Mouse (Mus musculus) lung, postnatal 25 days (tissue): ENCODE data around the gene Kdm5b.
A peak's percentile ranks its signal among the peaks of the same experiment; 100 is the strongest.
"Not testable (repeated sequence)": the region's sequence is repeated elsewhere in the genome, so short reads cannot be mapped to it uniquely, and the experiment has no call there.

Source experiments
- DNase-seq: peaks from one replicate; pipeline ENCODE4 v3.0.0; 2022; ENCODE audit warnings: low spot score

The Kdm5b gene

GRCm38 (mm10) chr1:134559976-134560375, at the start of gene Kdm5b:
Gene Kdm5b, plus strand, starts transcription at chr1:134560171.
- DNase-seq, result peak; percentile 93

DNA sequence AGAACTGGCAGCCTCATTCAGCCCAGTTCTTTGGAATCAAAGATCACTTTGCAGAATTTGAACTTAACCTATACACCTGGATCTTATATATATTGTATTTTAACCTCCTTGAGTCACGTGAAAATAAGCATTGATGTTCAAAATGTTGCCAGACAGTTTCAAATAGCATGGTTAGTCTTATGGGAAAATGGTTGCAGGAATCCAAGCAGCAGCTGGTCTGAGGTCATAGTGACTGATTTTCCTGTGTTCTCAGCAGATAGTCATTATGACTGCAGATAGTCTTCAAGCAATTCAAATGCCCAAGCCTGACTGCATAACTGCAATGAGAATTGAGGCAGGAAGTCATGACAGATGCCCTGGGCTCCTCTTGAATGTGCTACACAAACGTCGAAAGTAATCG, 47.8 kb upstream of the Kdm5b start:
- DNase-seq, result no peak

GRCm38 (mm10) chr1:134512584-134512983, 47.4 kb upstream of the Kdm5b start:
- DNase-seq, result no peak

- peak; percentile 57 for DNase-seq
These were observed 46.6 kb upstream of the Kdm5b start for GRCm38 (mm10) chr1:134513312-134513860.

- peak; percentile 33 for DNase-seq
These were observed 45.9 kb upstream of the Kdm5b start for GRCm38 (mm10) chr1:134513876-134514590.

DNA sequence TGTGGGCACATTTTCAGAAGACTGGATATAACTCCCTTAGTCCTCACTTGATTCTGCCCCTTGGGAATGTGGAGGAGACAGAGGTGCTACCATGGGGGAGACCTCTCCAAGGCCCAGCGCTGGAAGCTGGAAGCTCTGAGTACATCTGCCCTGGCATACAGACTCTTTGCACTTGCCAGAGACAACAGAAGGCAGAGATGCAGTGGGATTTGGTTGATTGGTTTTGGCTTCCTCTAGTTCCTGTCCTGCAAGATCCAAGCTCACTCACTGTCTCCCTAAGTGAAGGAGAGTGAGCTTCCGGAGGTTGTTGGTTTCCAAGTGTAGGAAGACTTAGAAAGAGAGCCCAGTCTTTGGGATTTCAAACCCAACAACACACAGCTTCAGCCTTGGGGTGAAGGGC, 44.1 kb upstream of the Kdm5b start:
- no peak for DNase-seq

GRCm38 (mm10) chr1:134516491-134517198, 43.3 kb upstream of the Kdm5b start:
- no peak for DNase-seq

DNA sequence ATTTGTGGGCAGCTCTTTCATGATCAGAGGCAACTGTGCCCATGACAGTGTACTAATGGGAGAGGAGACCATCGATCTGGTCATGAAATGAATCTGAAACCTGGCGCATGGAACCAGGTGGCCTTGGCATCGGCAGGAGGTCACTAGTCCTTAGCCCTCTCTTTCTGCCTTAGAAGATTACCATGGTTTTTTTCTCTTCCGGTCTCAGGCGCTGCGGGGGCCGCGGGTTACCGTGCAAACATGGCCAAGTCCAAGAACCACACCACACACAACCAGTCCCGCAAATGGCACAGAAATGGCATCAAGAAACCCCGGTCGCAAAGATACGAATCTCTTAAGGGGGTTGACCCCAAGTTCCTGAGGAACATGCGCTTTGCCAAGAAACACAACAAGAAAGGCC, 42.1 kb upstream of the Kdm5b start:
- not testable (repeated sequence) for DNase-seq

- peak; percentile 90 for DNase-seq
These were observed 41.3 kb upstream of the Kdm5b start for GRCm38 (mm10) chr1:134518677-134519076.

DNA sequence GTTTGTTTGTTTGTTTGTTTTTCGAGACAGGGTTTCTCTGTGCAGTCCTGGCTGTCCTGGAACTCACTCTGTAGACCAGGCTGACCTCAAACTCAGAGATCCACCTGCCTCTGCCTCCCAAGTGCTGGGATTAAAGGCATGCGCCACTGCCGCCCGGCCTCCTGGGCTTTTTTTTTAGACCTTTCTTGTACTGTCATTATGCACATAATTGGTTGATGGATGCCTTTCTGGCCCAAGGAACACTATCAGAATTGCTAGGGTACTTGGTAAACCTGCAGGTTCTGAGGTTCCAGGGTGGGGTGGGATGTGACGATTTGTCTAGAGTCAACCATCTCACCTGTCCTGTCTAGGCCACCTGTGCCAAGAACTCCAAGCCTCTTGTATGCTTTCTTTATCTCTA, 40.8 kb upstream of the Kdm5b start:
- not testable (repeated sequence) for DNase-seq

- no peak for DNase-seq
These were observed 39.8 kb upstream of the Kdm5b start for GRCm38 (mm10) chr1:134520001-134520721.

GRCm38 (mm10) chr1:134521163-134521562, 38.8 kb upstream of the Kdm5b start:
- no peak for DNase-seq

- no peak for DNase-seq
These were observed 37.6 kb upstream of the Kdm5b start for GRCm38 (mm10) chr1:134522325-134522724.

- peak; percentile 19 for DNase-seq
These were observed 35.5 kb upstream of the Kdm5b start for GRCm38 (mm10) chr1:134524424-134524823.

GRCm38 (mm10) chr1:134525015-134525414, 35.0 kb upstream of the Kdm5b start:
- no peak for DNase-seq

DNA sequence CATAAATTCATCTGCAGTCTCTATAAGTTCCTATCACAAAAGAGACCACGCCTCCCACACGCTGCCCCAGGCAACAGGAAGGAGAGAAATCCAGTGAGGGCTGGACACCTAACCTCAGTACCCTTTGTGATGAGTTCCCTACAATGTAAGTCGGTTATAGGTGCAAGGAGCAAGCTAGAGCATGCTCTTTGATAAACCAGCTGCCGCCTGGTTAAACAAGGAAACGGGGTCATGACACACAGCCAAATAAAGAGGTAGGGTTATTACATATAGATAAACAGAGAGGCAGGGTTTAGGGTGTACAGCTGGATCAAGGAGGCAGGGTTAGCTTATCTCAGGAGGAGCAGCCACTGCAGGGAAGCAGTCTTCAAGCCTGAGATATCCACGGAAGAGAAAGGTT, 33.2 kb upstream of the Kdm5b start:
- DNase-seq, result no peak

DNA sequence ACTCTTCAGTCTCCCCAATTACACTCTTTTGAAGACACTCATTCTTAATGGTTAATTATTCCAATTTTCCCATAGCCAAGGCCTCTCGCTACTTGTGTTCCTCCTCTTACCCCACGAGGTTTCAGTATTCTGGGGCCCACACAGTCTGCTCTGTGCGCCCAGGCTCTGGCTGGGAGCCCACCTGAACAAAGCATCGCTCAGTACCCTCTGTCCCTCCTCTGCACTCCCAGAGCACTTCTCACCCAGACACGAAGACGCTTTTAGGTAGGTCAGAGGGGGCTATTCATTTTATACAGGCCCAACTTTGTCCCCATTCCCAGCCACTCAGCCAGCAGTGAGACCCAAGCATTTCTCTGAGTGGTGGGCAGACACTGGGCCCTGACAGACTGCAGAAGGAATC, 29.4 kb upstream of the Kdm5b start:
- DNase-seq, result no peak

DNA sequence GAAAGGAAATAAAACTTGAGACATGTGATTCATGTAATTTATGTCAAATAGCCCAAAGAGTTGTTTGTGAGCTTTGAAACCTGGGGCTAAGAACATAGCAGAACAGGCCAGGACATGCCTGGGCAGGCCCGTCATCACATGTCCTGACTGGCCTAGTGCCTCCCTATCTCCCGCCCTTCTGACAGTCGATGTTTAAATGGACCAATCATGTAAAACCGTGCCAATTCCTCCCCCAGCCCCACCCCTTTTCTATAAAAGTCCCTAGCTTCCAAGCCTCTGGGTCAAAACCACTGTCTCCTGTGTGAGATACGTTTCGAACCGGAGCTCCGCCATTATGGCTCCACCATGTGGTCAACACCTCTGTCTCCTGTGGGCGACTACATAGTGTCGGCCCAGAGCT, 26.3 kb upstream of the Kdm5b start:
- not testable (repeated sequence) for DNase-seq

GRCm38 (mm10) chr1:134535054-134535453, 24.9 kb upstream of the Kdm5b start:
- DNase-seq, result no peak

- no peak for DNase-seq
These were observed 24.5 kb upstream of the Kdm5b start for GRCm38 (mm10) chr1:134535513-134535912.

GRCm38 (mm10) chr1:134540610-134541009, 19.4 kb upstream of the Kdm5b start:
- no peak for DNase-seq

GRCm38 (mm10) chr1:134548231-134548630, 11.7 kb upstream of the Kdm5b start:
- no peak for DNase-seq
